In genomic region chr10:81551597-81552102, GRCm38 (mm10) we compare ENCODE assay signal across 8 mouse cellular contexts. TPM values are rescaled to one million over a fixed set of nuclear protein-coding genes. Genes with fewer than 3 reads are reported as not detected.
DNase-seq lines count a peak whose midpoint lies in the region; ATAC-seq lines count a peak whose summit lies in the region.

No protein-coding gene starts in this region.

- peak; percentile 85 for ATAC-seq in intestine, embryonic 15.5 days

- H3K4me1 ChIP-seq in intestine, embryonic 15.5 days (replicated peaks): peaks cover 11% of the 10 kb centered on the region

- H3K27me3 ChIP-seq in intestine, embryonic 15.5 days (replicated peaks): no peaks in the 10 kb centered on the region

- H3K4me3 ChIP-seq in intestine, embryonic 15.5 days (replicated peaks): no peak overlapping the region

- 0 out of 2 replicates have a peak overlapping the region, but pooled peaks have one; percentile 24 for H3K4me2 ChIP-seq in intestine, embryonic 15.5 days (replicated peaks)

- WGBS in intestine, embryonic 15.5 days: 3% methylated on average over 12 of the region's 12 CpGs

- H3K36me3 ChIP-seq in intestine, embryonic 15.5 days: no peaks in the 10 kb centered on the region

- DNase-seq in embryo, embryonic 10 days (ENCODE audit: low spot score): peak; percentile 62
- DNase-seq in embryo, embryonic 9.5 days (ENCODE audit: extremely low spot score): no peak
- peak; percentile 83 for DNase-seq in embryo, embryonic 11 days
- DNase-seq in gastrocnemius, postnatal 36 days: peak; percentile 70 to 80
- peak; percentile 83 to 88 for DNase-seq in left cerebral cortex, postnatal 25 days (ENCODE audit: low spot score in 2 of 2)
- DNase-seq in mesoderm, embryonic 11.5 days (ENCODE audit: low read depth, low spot score): peak; percentile 82
- peak; percentile 86 for DNase-seq in right cerebral cortex, postnatal 4 days

- peak overlapping the region; percentile 72; the same call in 1 of the 2 replicates for H3K27ac ChIP-seq in intestine, embryonic 15.5 days

- H3K9ac ChIP-seq in intestine, embryonic 15.5 days: no peak overlapping the region

- no peaks in the 10 kb centered on the region for H3K9me3 ChIP-seq in intestine, embryonic 15.5 days

- intact Hi-C loops in gastrocnemius, postnatal 36 days (cut with DNase I): loop anchor here (2.0 kb wide), 1 partner anchor 49 kb away; no protein-coding TSS in a partner anchor
- intact Hi-C loops in left cerebral cortex, postnatal 25 days (cut with DNase I): loop anchor here (2.0 to 10.0 kb wide), 2 partner anchors 49 to 1867 kb away; partner anchors contain the start of genes Cdc34 and Gzmm

RNA-seq across cellular contexts. Expression of gene Gna11, which starts 6.7 kb away (rescaled TPM):
- total RNA-seq in gastrocnemius, postnatal 36 days (2021): 10 to 100 TPM; 23.6 TPM
- 245 and 269 TPM in 2 replicates for polyA plus RNA-seq in intestine, embryonic 15.5 days (2015; fragmentation: Nextera tagmentation; extraction: Ambion mirVana)
- 100 to 1,000 TPM; 101 to 107 TPM for total RNA-seq in left cerebral cortex, postnatal 25 days (2021)

RNA-seq across cellular contexts. Expression of gene Aes, which starts 7.6 kb away (rescaled TPM):
- 100 to 1,000 TPM; 847 to 848 TPM for total RNA-seq in gastrocnemius, postnatal 36 days (2021)
- polyA plus RNA-seq in intestine, embryonic 15.5 days (2015; fragmentation: Nextera tagmentation; extraction: Ambion mirVana): 743 and 808 TPM in 2 replicates
- 100 to 1,000 TPM; 630 to 638 TPM for total RNA-seq in left cerebral cortex, postnatal 25 days (2021)

RNA-seq across cellular contexts. Expression of gene Tle2, which starts 22.7 kb away (rescaled TPM):
- total RNA-seq in gastrocnemius, postnatal 36 days (2021): 1 to 10 TPM; 4.4 to 4.7 TPM
- 14.5 and 17.8 TPM in 2 replicates for polyA plus RNA-seq in intestine, embryonic 15.5 days (2015; fragmentation: Nextera tagmentation; extraction: Ambion mirVana)
- total RNA-seq in left cerebral cortex, postnatal 25 days (2021): 10 to 100 TPM; 28.8 to 30.3 TPM

RNA-seq across cellular contexts. Expression of gene Gna15, which starts 27.6 kb away (rescaled TPM):
- total RNA-seq in gastrocnemius, postnatal 36 days (2021): under 1 TPM in 1 of 2 experiments, not detected in 1; 0.20 TPM
- polyA plus RNA-seq in intestine, embryonic 15.5 days (2015; fragmentation: Nextera tagmentation; extraction: Ambion mirVana): 0.92 and 0.97 TPM in 2 replicates
- total RNA-seq in left cerebral cortex, postnatal 25 days (2021): 1 to 10 TPM; 2.0 to 3.1 TPM

RNA-seq across cellular contexts. Expression of gene Tle6, which starts 49.2 kb away (rescaled TPM):
- 1 to 10 TPM; 4.2 to 4.9 TPM for total RNA-seq in gastrocnemius, postnatal 36 days (2021)
- 19.9 and 26.0 TPM in 2 replicates for polyA plus RNA-seq in intestine, embryonic 15.5 days (2015; fragmentation: Nextera tagmentation; extraction: Ambion mirVana)
- 1 to 10 TPM; 4.2 to 5.8 TPM for total RNA-seq in left cerebral cortex, postnatal 25 days (2021)

Comparison
In these comparisons a context has a peak if more than half of its experiments do, and no peak if none do; other contexts are left out.
1. RNA of gene Gna11, which starts 6.7 kb away (total RNA-seq): 101 to 107 TPM in left cerebral cortex, postnatal 25 days; 23.6 TPM in gastrocnemius, postnatal 36 days; every median in the first group is over 4 times any median in the second.
2. RNA of gene Tle2, which starts 22.7 kb away (total RNA-seq): 28.8 to 30.3 TPM in left cerebral cortex, postnatal 25 days; 4.4 to 4.7 TPM in gastrocnemius, postnatal 36 days; every median in the first group is over 4 times any median in the second.